8 mouse cellular contexts compared by ENCODE assay signal in the genomic region with DNA sequence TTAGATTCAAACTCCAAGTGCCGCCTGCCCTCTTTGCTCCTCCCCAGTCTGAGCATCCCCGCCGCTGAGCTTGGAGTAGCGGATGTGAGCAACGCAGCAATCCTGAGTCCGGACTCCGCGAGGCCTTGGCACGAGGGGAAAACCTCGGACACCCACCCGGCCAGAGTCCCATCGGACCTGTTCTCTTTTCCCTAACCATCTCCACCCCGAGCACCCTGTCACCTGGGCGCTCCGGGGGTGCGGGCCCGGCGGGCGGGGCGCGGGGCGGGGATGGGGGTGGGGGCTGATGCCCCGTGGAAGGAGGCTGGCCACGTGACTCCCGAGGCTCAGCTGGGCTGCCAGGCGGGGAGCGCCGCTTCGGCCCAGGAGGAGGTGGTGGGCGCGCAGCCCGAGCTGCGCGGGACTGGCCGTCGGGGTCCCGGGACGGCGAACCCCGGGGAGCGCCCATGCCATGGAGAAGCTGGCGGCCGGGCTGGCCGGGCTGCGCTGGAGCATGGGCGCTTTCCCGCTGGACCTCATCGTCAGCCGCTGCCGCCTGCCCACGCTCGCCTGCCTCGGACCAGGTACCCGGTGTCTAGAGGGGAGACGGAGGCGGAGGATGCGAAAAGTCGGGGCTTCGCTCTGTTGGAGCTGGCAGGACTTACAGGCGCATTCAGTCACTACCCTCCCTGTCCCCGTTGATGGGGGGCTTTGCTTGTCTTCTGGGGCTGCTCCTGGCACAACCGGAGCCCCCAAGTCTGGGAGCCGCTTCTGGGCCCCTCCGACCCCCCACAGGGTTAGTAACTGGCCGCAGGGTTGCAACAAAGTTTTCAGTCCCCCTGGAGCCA. TPM values are rescaled to one million over a fixed set of nuclear protein-coding genes. Genes with fewer than 3 reads are reported as not detected.
A peak's percentile ranks its signal among the peaks of the same experiment; 100 is the strongest.
DNase-seq lines count a peak whose midpoint lies in the region; ATAC-seq and TF ChIP-seq lines count a peak whose summit lies in the region.

TSS of gene Garem2 (plus strand) at position 321 of the 827 bp plus-strand sequence.

- ATAC-seq in kidney, embryonic 14.5 days (ENCODE audit: low FRiP score, low TSS enrichment), result peak; percentile 37
- ATAC-seq in embryonic facial prominence, embryonic 15.5 days (ENCODE audit: insufficient number of reproducible peaks, low FRiP score, low TSS enrichment, low read depth), result no peak; the same call in 1 of the 2 replicates

- H3K9me3 ChIP-seq in kidney, embryonic 14.5 days (ENCODE audit: control insufficient read depth, low read length), result no peaks in the 10 kb centered on the region
- H3K9me3 ChIP-seq in ES-E14 (ENCODE audit: control insufficient read depth, insufficient read depth, low read depth, low read length), result no peaks in the 10 kb centered on the region
- no peaks in the 10 kb centered on the region for H3K9me3 ChIP-seq in embryonic facial prominence, embryonic 15.5 days (replicated peaks)

- in situ Hi-C loops in ES-E14 (cut with MboI; ENCODE audit: low sequenced_read_pairs in 2 of 2, unreplicated experiment in 2 of 2), result no loop called here

- WGBS in kidney, embryonic 14.5 days, result under 1% methylated on average over 65 of the region's 65 CpGs
- WGBS in embryonic facial prominence, embryonic 15.5 days, result under 1% methylated on average over 65 of the region's 65 CpGs

- peak within 1 kb of the TSS; percentile 48 for H3K9ac ChIP-seq in kidney, embryonic 14.5 days (ENCODE audit: low read depth, low read length)
- peak within 1 kb of the TSS; percentile 78 for H3K9ac ChIP-seq in ES-E14 (ENCODE audit: insufficient read depth, low read depth, low read length, poor library complexity, severe bottlenecking)
- no peak within 1 kb of the TSS; the same call in 1 of the 2 replicates for H3K9ac ChIP-seq in embryonic facial prominence, embryonic 15.5 days

- no peak within 1 kb of the TSS for H3K27ac ChIP-seq in kidney, embryonic 14.5 days (ENCODE audit: low read depth, low read length)
- no peak within 1 kb of the TSS for H3K27ac ChIP-seq in ES-E14 (ENCODE audit: insufficient read depth, low read depth, low read length, poor library complexity, severe bottlenecking)
- H3K27ac ChIP-seq in embryonic facial prominence, embryonic 15.5 days (replicated peaks), result no peak within 1 kb of the TSS

- DNase-seq in kidney, adult 18-20 months, result no peak
- no peak for DNase-seq in ES-E14 (ENCODE audit: low read depth, low spot score)
- peak; percentile 55 to 67 for DNase-seq in kidney, postnatal 4 days
- DNase-seq in mesoderm, embryonic 11.5 days (ENCODE audit: low read depth, low spot score), result peak; percentile 42
- DNase-seq in yolk sac, embryonic 10.5 days (ENCODE audit: low spot score), result peak; percentile 36
- no peak for DNase-seq in gastrocnemius, adult 18-20 months (ENCODE audit: low spot score)

- H3K4me3 ChIP-seq in kidney, embryonic 14.5 days (ENCODE audit: low read length), result peak within 1 kb of the TSS; percentile 48
- peak within 1 kb of the TSS; percentile 63 to 78 for H3K4me3 ChIP-seq in ES-E14 (ENCODE audit: insufficient read depth in 1 of 2, low read depth in 1 of 2, low read length in 2 of 2, poor library complexity in 1 of 2, severe bottlenecking in 1 of 2)
- peak within 1 kb of the TSS; percentile 51 for H3K4me3 ChIP-seq in embryonic facial prominence, embryonic 15.5 days (replicated peaks)

- no peaks in the 10 kb centered on the region for H3K36me3 ChIP-seq in kidney, embryonic 14.5 days (ENCODE audit: control insufficient read depth, insufficient read depth, low read length)
- no peaks in the 10 kb centered on the region for H3K36me3 ChIP-seq in ES-E14 (ENCODE audit: control insufficient read depth, insufficient read depth, low read length, poor library complexity, severe bottlenecking)
- no peaks in the 10 kb centered on the region for H3K36me3 ChIP-seq in embryonic facial prominence, embryonic 15.5 days

- H3K4me1 ChIP-seq in kidney, embryonic 14.5 days (ENCODE audit: control insufficient read depth, insufficient read depth, low read length), result peaks cover 32% of the 10 kb centered on the region
- H3K4me1 ChIP-seq in ES-E14 (ENCODE audit: control insufficient read depth in 2 of 2, insufficient read depth in 2 of 2, low read length in 2 of 2, poor library complexity in 1 of 2), result peaks cover 0 to 17% of the 10 kb centered on the region in 2 experiments; a peak in 3 of 4 replicates
- H3K4me1 ChIP-seq in embryonic facial prominence, embryonic 15.5 days, result peaks cover 21% of the 10 kb centered on the region

- H3K27me3 ChIP-seq in kidney, embryonic 14.5 days (ENCODE audit: control insufficient read depth, insufficient read depth, low read length), result peaks cover 37% of the 10 kb centered on the region
- H3K27me3 ChIP-seq in embryonic facial prominence, embryonic 15.5 days, result peaks cover 60% of the 10 kb centered on the region

- peak within 1 kb of the TSS; percentile 98 for H3K4me2 ChIP-seq in kidney, embryonic 14.5 days (replicated peaks; ENCODE audit: low read depth, low read length)
- peak within 1 kb of the TSS; percentile 88 for H3K4me2 ChIP-seq in embryonic facial prominence, embryonic 15.5 days (replicated peaks)

TF ChIP-seq in ES-E14, 5 proteins besides CTCF, POLR2A, EP300 and RAD21:
- no peak for TF ChIP-seq ZNF384 (IDR thresholded peaks at IDR 0.05; ENCODE audit: low read depth, low read length)
- TF ChIP-seq ZC3H11A (IDR thresholded peaks at IDR 0.05; ENCODE audit: borderline replicate concordance, low read depth, low read length), result no peak

RNA-seq across cellular contexts. Expression of gene Garem2, which starts in this region (rescaled TPM):
- 0.61 and 0.80 TPM in 2 replicates for polyA plus RNA-seq in kidney, embryonic 14.5 days (2014; fragmentation: Nextera tagmentation; extraction: Ambion mirVana)
- 1.7 and 2.0 TPM in 2 replicates for total RNA-seq in ES-E14 (2012; rRNA removed)
- 0.87 and 1.00 TPM in 2 replicates for polyA plus RNA-seq in embryonic facial prominence, embryonic 15.5 days (2015; fragmentation: Nextera tagmentation; extraction: Ambion mirVana)
- total RNA-seq in gastrocnemius, adult 18-20 months (2021), result not detected

Comparison
In these comparisons a context has a peak if more than half of its experiments do, and no peak if none do; other contexts are left out.
1. DNase-seq: peak in kidney, postnatal 4 days (2 of 2), mesoderm, embryonic 11.5 days (single experiment) and yolk sac, embryonic 10.5 days (single experiment); none in kidney, adult 18-20 months (single experiment), ES-E14 (single experiment) and gastrocnemius, adult 18-20 months (single experiment).
2. Peak in ATAC-seq, H3K4me3 ChIP-seq, H3K9ac ChIP-seq and H3K4me2 ChIP-seq in kidney, embryonic 14.5 days; RNA of the gene not detected or under 1 TPM.
3. Peak in every context shown above with its lines, with median percentiles within 50 percentile points of each other: H3K4me3 ChIP-seq.